Mouse (Mus musculus): Measurements from ENCODE around the gene Gpr37l1. TPM values are rescaled to one million over a fixed set of nuclear protein-coding genes. Genes with fewer than 3 reads are reported as not detected.
"Not testable (repeated sequence)": the region's sequence is repeated elsewhere in the genome, so short reads cannot be mapped to it uniquely, and the experiment has no call there.

Gpr37l1 gene
- polyA plus RNA-seq, 1 experiment: 7.3 TPM

DNA sequence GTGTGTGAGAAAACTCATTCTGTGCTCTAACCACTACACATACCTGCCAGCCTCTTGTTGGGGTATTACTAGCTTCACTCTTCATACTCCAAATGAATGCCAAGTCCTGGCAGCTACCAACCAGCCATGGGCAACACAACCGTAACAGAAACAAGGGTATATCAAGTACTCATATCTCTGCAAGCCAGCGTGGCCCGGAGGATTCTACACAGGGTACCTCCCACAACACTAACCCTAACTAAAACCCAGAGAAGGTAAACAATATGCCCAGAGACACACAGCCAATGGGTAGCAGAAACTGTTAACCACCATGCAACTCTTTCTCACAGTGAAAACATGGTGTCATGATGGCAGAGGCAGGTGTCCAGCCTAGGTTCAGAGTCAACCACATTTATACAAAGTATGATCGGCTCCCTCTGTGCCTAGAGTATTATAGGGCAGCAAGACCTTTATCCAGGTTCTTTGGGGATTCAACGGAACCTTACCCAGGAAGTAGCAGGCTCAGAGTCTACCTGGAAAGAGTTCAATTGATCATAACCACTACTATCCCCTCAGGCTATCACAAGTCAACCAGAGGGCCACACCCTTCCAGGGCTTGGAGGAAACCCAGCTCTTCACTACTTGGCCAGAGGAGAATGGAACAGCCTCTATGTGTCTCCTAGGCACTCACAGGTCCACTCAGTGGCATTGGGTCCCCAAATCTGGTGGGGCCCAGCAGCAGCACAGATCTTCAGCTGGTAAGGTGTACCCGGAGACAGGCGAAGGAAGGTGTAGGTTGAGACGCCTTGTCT lies 42.7 kb downstream of the Gpr37l1 start:
- no peak for DNase-seq (ENCODE audit: low spot score)

- no peak for DNase-seq (ENCODE audit: low spot score)
Observed at GRCm38 (mm10) chr1:135112661-135113060, 54.8 kb downstream of the Gpr37l1 start.

DNA sequence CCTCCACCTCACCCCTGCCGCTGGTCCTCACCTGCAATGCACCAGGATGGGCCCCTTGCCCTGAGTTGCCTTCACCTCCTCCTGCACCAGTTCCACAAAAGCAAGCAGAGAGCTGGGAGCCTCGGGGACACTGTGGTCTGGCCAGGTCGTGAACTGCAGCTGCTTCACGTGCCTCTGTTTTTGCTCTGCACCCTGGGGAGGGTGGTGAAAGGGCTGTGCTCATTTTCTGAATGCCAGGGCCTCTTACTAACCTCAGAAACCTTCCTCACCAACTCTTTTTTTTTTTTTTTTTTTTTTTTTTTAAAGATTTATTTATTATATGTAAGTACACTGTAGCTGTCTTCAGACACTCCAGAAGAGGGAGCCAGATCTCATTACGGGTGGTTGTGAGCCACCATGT lies 56.2 kb downstream of the Gpr37l1 start:
- not testable (repeated sequence) for DNase-seq (ENCODE audit: low spot score)

Other genes starting within 250 kb of the Gpr37l1 start
- gene Ppp1r12b, start 211.7 kb downstream of the Gpr37l1 start, polyA plus RNA-seq (2012; rRNA removed): 96.4 and 178 TPM in 2 replicates
- 2.3 and 3.5 TPM in 2 replicates for gene Ube2t, start 205.1 kb downstream of the Gpr37l1 start, polyA plus RNA-seq (2012; rRNA removed)
- gene Lgr6, start 62.4 kb downstream of the Gpr37l1 start, polyA plus RNA-seq (2012; rRNA removed): 0.34 and 0.55 TPM in 2 replicates
- 2.6 and 2.7 TPM in 2 replicates for gene Ptpn7, start 35.0 kb downstream of the Gpr37l1 start, polyA plus RNA-seq (2012; rRNA removed)
- gene Arl8a, start 20.9 kb downstream of the Gpr37l1 start, polyA plus RNA-seq (2012; rRNA removed): 115 and 118 TPM in 2 replicates
- 46.7 and 50.1 TPM in 2 replicates for gene Elf3, start 90.9 kb upstream of the Gpr37l1 start, polyA plus RNA-seq (2012; rRNA removed)
- gene Rnpep, start 116.4 kb upstream of the Gpr37l1 start, polyA plus RNA-seq (2012; rRNA removed): 46.6 and 55.6 TPM in 2 replicates
- gene Timm17a, start 146.1 kb upstream of the Gpr37l1 start, polyA plus RNA-seq (2012; rRNA removed): 80.8 and 92.8 TPM in 2 replicates
- 146 and 250 TPM in 2 replicates for gene Lmod1, start 157.1 kb upstream of the Gpr37l1 start, polyA plus RNA-seq (2012; rRNA removed)
- 16.8 and 17.7 TPM in 2 replicates for gene Shisa4, start 207.6 kb upstream of the Gpr37l1 start, polyA plus RNA-seq (2012; rRNA removed)